Mouse (Mus musculus) left cerebral cortex, adult 2 months (tissue): ENCODE results near the gene Hnrnpdl. TPM values are rescaled to one million over a fixed set of nuclear protein-coding genes. Genes with fewer than 3 reads are reported as not detected.

Source experiments
- DNase-seq, 2 experiments: peaks; one replicate each; pipeline ENCODE4 v3.0.0; 2021 to 2022; ENCODE audit warnings: low spot score in 2 of 2, mixed read lengths in 1 of 2; ENCODE audit errors: extremely low spot score in 1 of 2
- H3K27ac ChIP-seq: fragments of 200-600 bp; 2 replicates; pipeline ENCODE4 v1.8.1; 2022
- H3K4me3 ChIP-seq: fragments of 200-600 bp; 2 replicates; pipeline ENCODE4 v1.8.1; 2022
- CTCF ChIP-seq: fragments of 200-600 bp; IDR thresholded peaks from 2 replicates; pipeline ENCODE4 v1.8.1; 2022; ENCODE audit warnings: antibody characterized with exemption, mild to moderate bottlenecking, moderate library complexity
- intact Hi-C: fragments of 180-260 bp; cut with DNase I; formaldehyde crosslinking; loops from one replicate; pipeline ENCODE4 v1.15.1; 2025
- long read RNA-seq, 2 experiments: library from polyadenylated mRNA; stranded (forward); transcript quantifications; one replicate each; pipeline ENCODE4 v2.0.0; 2021; ENCODE audit warnings: borderline mapping rate in 2 of 2
- total RNA-seq, 2 experiments: library from RNA; stranded (reverse); gene quantifications; 2 replicates each; pipeline ENCODE4 v1.2.3; 2021

Hnrnpdl gene
- 100 to 1,000 TPM; 177 to 178 TPM for total RNA-seq
- long read RNA-seq, experiment 1, transcript Hnrnpdl-202 (8 exons, 2,752 nt), result major isoform, 50 of 112 reads
- long read RNA-seq, experiment 1, transcript Hnrnpdl-207 (7 exons, 2,374 nt), result minor isoform, 27 of 112 reads
- long read RNA-seq, experiment 1, transcript Hnrnpdl-201 (9 exons, 2,149 nt), result minor isoform, 6 of 112 reads
- long read RNA-seq, experiment 1, partial matches to known transcripts, result 17 of 112 reads
- long read RNA-seq, experiment 1, other reads (novel, unspliced or antisense), result 12 of 112 reads
- long read RNA-seq, experiment 2, transcript Hnrnpdl-207 (7 exons, 2,374 nt), result minor isoform, 31 of 115 reads
- long read RNA-seq, experiment 2, transcript Hnrnpdl-201 (9 exons, 2,149 nt), result minor isoform, 12 of 115 reads
- long read RNA-seq, experiment 2, transcript Hnrnpdl-202 (8 exons, 2,752 nt), result major isoform, 36 of 115 reads
- long read RNA-seq, experiment 2, partial matches to known transcripts, result 29 of 115 reads
- long read RNA-seq, experiment 2, other reads (novel, unspliced or antisense), result 7 of 115 reads

GRCm38 (mm10) chr5:100039602-100040142, at the start of gene Hnrnpdl, which contains the start of gene Enoph1:
TSS of gene Hnrnpdl (minus strand) at chr5:100039664.
TSS of gene Enoph1 (plus strand) at chr5:100039985.
- peak within 1 kb of the TSS; percentile 99 for H3K27ac ChIP-seq
- intact Hi-C loops, result loop anchor here (1.0 to 5.0 kb wide), 2 partner anchors 60 to 837 kb away; partner anchors contain the start of gene 4930524J08Rik
- peak within 1 kb of the TSS; percentile 99 for H3K4me3 ChIP-seq
- DNase-seq, result peak; percentile 95
- TF ChIP-seq CTCF, result no peak; the same call in 1 of the 2 replicates

- intact Hi-C loops, result no loop called here
- Histone ChIP-seq H3K4me3 (no peak overlapping the region), H3K27ac (no peak overlapping the region)
- TF ChIP-seq CTCF, result no peak
- no peak for DNase-seq
Observed at GRCm38 (mm10) chr5:100085097-100085496, 45.6 kb upstream of the Hnrnpdl start.

GRCm38 (mm10) chr5:100083953-100084562, 44.6 kb upstream of the Hnrnpdl start:
- intact Hi-C loops, result no loop called here
- TF ChIP-seq CTCF, result no peak
- Histone ChIP-seq H3K4me3 (no peak overlapping the region), H3K27ac (peak overlapping the region; percentile 62)
- DNase-seq, result no peak

GRCm38 (mm10) chr5:100082006-100082405, 42.5 kb upstream of the Hnrnpdl start:
- intact Hi-C loops, result no loop called here
- TF ChIP-seq CTCF, result no peak
- no peak overlapping the region for H3K4me3 ChIP-seq
- DNase-seq, result no peak
- no peak overlapping the region for H3K27ac ChIP-seq

GRCm38 (mm10) chr5:100079931-100080275, 40.4 kb upstream of the Hnrnpdl start:
- Histone ChIP-seq H3K27ac (no peak overlapping the region), H3K4me3 (no peak overlapping the region)
- intact Hi-C loops, result loop anchor here (2.0 kb wide), 1 partner anchor 79 kb away; the partner anchor contains the start of gene Tmem150c
- TF ChIP-seq CTCF, result no peak
- DNase-seq, result no peak

GRCm38 (mm10) chr5:100079040-100079930, 39.8 kb upstream of the Hnrnpdl start:
- TF ChIP-seq CTCF, result no peak
- DNase-seq, result peak in 1 of 2 experiments; percentile 36
- intact Hi-C loops, result loop anchor here (2.0 kb wide), 1 partner anchor 80 kb away; the partner anchor contains the start of gene Tmem150c
- Histone ChIP-seq H3K4me3 (peak overlapping the region; percentile 40), H3K27ac (no peak overlapping the region; the same call in 1 of the 2 replicates)

GRCm38 (mm10) chr5:100074571-100074970, 35.1 kb upstream of the Hnrnpdl start:
- Histone ChIP-seq H3K27ac (no peak overlapping the region), H3K4me3 (no peak overlapping the region)
- DNase-seq, result peak in 1 of 2 experiments; percentile 47
- intact Hi-C loops, result loop anchor here (1.0 to 5.0 kb wide), 3 partner anchors 167 to 298 kb away; no protein-coding TSS in a partner anchor
- TF ChIP-seq CTCF, result peak; percentile 62

- Histone ChIP-seq H3K4me3 (no peak overlapping the region), H3K27ac (no peak overlapping the region)
- TF ChIP-seq CTCF, result no peak
- no peak for DNase-seq
- intact Hi-C loops, result loop anchor here (5.0 kb wide), 2 partner anchors 230 to 300 kb away; no protein-coding TSS in a partner anchor
Observed at GRCm38 (mm10) chr5:100072557-100072956, 33.1 kb upstream of the Hnrnpdl start.

GRCm38 (mm10) chr5:100071541-100071940, 32.1 kb upstream of the Hnrnpdl start:
- intact Hi-C loops, result loop anchor here (5.0 kb wide), 2 partner anchors 231 to 301 kb away; no protein-coding TSS in a partner anchor

GRCm38 (mm10) chr5:100070255-100070654, 30.8 kb upstream of the Hnrnpdl start:
- intact Hi-C loops, result loop anchor here (1.0 to 5.0 kb wide), 4 partner anchors 171 to 302 kb away; no protein-coding TSS in a partner anchor
- Histone ChIP-seq H3K4me3 (no peak overlapping the region), H3K27ac (no peak overlapping the region)
- TF ChIP-seq CTCF, result peak; percentile 96
- DNase-seq, result peak; percentile 83 to 91

More at GRCm38 (mm10) chr5:100071541-100071940, 32.1 kb upstream of the Hnrnpdl start:
- no peak overlapping the region for H3K4me3 ChIP-seq
- TF ChIP-seq CTCF, result peak; percentile 35
- DNase-seq, result no peak
- H3K27ac ChIP-seq, result no peak overlapping the region
